Mouse (Mus musculus): ENCODE data around the gene Ube2e3. TPM values are rescaled to one million over a fixed set of nuclear protein-coding genes. Genes with fewer than 3 reads are reported as not detected.

Gene Ube2e3
- 26.2 TPM for polyA plus RNA-seq (2012; fragmentation: generic; extraction: Trizol)
- long read RNA-seq, experiment 1, transcript Ube2e3-201 (6 exons, 2,249 nt), result major isoform, 59 of 64 reads
- long read RNA-seq, experiment 1, partial matches to known transcripts, result 0 of 64 reads
- long read RNA-seq, experiment 1, other reads (novel, unspliced or antisense), result 3 of 64 reads
- long read RNA-seq, experiment 2, transcript Ube2e3-201 (6 exons, 2,249 nt), result major isoform, 88 of 91 reads
- long read RNA-seq, experiment 2, partial matches to known transcripts, result 2 of 91 reads
- long read RNA-seq, experiment 2, other reads (novel, unspliced or antisense), result 1 of 91 reads

- Histone ChIP-seq H3ac (ENCODE audit: control insufficient read depth, insufficient read length, low read depth) (peak within 1 kb of the TSS; percentile 96), H3K79me2 (ENCODE audit: control insufficient read depth, insufficient read depth) (peaks cover 36% of the 10 kb centered on the region)
Measured at GRCm38 (mm10) chr2:78867726-78868510, at the start of gene Ube2e3. Gene Ube2e3 (plus strand): TSS chr2:78868124.

GRCm38 (mm10) chr2:78829887-78830286, 38.0 kb upstream of the Ube2e3 start:
- H3K27me3 ChIP-seq (ENCODE audit: control insufficient read depth, insufficient read depth, insufficient read length), result peaks cover 3% of the 10 kb centered on the region
- H3K4me3 ChIP-seq (ENCODE audit: insufficient read depth, poor library complexity, severe bottlenecking), result no peak overlapping the region
- no peaks in the 10 kb centered on the region for H3K36me3 ChIP-seq (ENCODE audit: control insufficient read depth, insufficient read depth)
- no peaks in the 10 kb centered on the region for H3K79me3 ChIP-seq (ENCODE audit: low read depth)
- no peak overlapping the region for H3ac ChIP-seq (ENCODE audit: control insufficient read depth, insufficient read length, low read depth)
- TF ChIP-seq MYOG (IDR thresholded peaks at IDR 0.05; ENCODE audit: control insufficient read depth, extremely low read depth, insufficient read length) (no peak), CEBPB (IDR thresholded peaks at IDR 0.05; ENCODE audit: low read depth) (no peak), MAX (IDR thresholded peaks at IDR 0.05) (no peak), CTCF (IDR thresholded peaks at IDR 0.05; ENCODE audit: control insufficient read depth, insufficient read depth, insufficient read length) (no peak), USF1 (IDR thresholded peaks at IDR 0.05; ENCODE audit: low read depth) (no peak), MYOD1 (IDR thresholded peaks at IDR 0.05; ENCODE audit: control insufficient read depth, insufficient read length, low read depth) (no peak), FOSL1 (IDR thresholded peaks at IDR 0.05; ENCODE audit: insufficient read depth, low read length, poor library complexity, severe bottlenecking) (no peak)
- H3K79me2 ChIP-seq (ENCODE audit: control insufficient read depth, insufficient read depth), result no peaks in the 10 kb centered on the region

More at GRCm38 (mm10) chr2:78867726-78868510, at the start of gene Ube2e3:
- Histone ChIP-seq H3K27me3 (ENCODE audit: control insufficient read depth, insufficient read depth, insufficient read length) (no peaks in the 10 kb centered on the region), H3K36me3 (ENCODE audit: control insufficient read depth, insufficient read depth) (peaks cover 23% of the 10 kb centered on the region), H3K4me3 (ENCODE audit: insufficient read depth, poor library complexity, severe bottlenecking) (peak within 1 kb of the TSS; percentile 63), H3K79me3 (ENCODE audit: low read depth) (peaks cover 6% of the 10 kb centered on the region)
- TF ChIP-seq MYOG (IDR thresholded peaks at IDR 0.05; ENCODE audit: control insufficient read depth, extremely low read depth, insufficient read length), result no peak
- no peak for TF ChIP-seq USF1 (IDR thresholded peaks at IDR 0.05; ENCODE audit: low read depth)
- TF ChIP-seq MYOD1 (IDR thresholded peaks at IDR 0.05; ENCODE audit: control insufficient read depth, insufficient read length, low read depth), result no peak
- no peak for TF ChIP-seq MAX (IDR thresholded peaks at IDR 0.05)
- TF ChIP-seq CEBPB (IDR thresholded peaks at IDR 0.05; ENCODE audit: low read depth), result no peak
- TF ChIP-seq FOSL1 (IDR thresholded peaks at IDR 0.05; ENCODE audit: insufficient read depth, low read length, poor library complexity, severe bottlenecking), result no peak
- TF ChIP-seq CTCF (IDR thresholded peaks at IDR 0.05; ENCODE audit: control insufficient read depth, insufficient read depth, insufficient read length), result no peak

- Histone ChIP-seq H3K4me3 (ENCODE audit: insufficient read depth, poor library complexity, severe bottlenecking) (no peak overlapping the region), H3K79me3 (ENCODE audit: low read depth) (no peaks in the 10 kb centered on the region), H3K27me3 (ENCODE audit: control insufficient read depth, insufficient read depth, insufficient read length) (no peaks in the 10 kb centered on the region), H3K79me2 (ENCODE audit: control insufficient read depth, insufficient read depth) (no peaks in the 10 kb centered on the region), H3ac (ENCODE audit: control insufficient read depth, insufficient read length, low read depth) (no peak overlapping the region), H3K36me3 (ENCODE audit: control insufficient read depth, insufficient read depth) (no peaks in the 10 kb centered on the region)
- TF ChIP-seq MAX (IDR thresholded peaks at IDR 0.05), result no peak
- no peak for TF ChIP-seq MYOD1 (IDR thresholded peaks at IDR 0.05; ENCODE audit: control insufficient read depth, insufficient read length, low read depth)
- no peak for TF ChIP-seq CTCF (IDR thresholded peaks at IDR 0.05; ENCODE audit: control insufficient read depth, insufficient read depth, insufficient read length)
- no peak for TF ChIP-seq CEBPB (IDR thresholded peaks at IDR 0.05; ENCODE audit: low read depth)
- no peak for TF ChIP-seq USF1 (IDR thresholded peaks at IDR 0.05; ENCODE audit: low read depth)
- TF ChIP-seq FOSL1 (IDR thresholded peaks at IDR 0.05; ENCODE audit: insufficient read depth, low read length, poor library complexity, severe bottlenecking), result no peak
- no peak for TF ChIP-seq MYOG (IDR thresholded peaks at IDR 0.05; ENCODE audit: control insufficient read depth, extremely low read depth, insufficient read length)
Measured at GRCm38 (mm10) chr2:78841494-78842224, 26.3 kb upstream of the Ube2e3 start.

GRCm38 (mm10) chr2:78844365-78844764, 23.6 kb upstream of the Ube2e3 start:
- Histone ChIP-seq H3ac (ENCODE audit: control insufficient read depth, insufficient read length, low read depth) (no peak overlapping the region), H3K4me3 (ENCODE audit: insufficient read depth, poor library complexity, severe bottlenecking) (no peak overlapping the region), H3K27me3 (ENCODE audit: control insufficient read depth, insufficient read depth, insufficient read length) (no peaks in the 10 kb centered on the region), H3K36me3 (ENCODE audit: control insufficient read depth, insufficient read depth) (no peaks in the 10 kb centered on the region), H3K79me3 (ENCODE audit: low read depth) (no peaks in the 10 kb centered on the region), H3K79me2 (ENCODE audit: control insufficient read depth, insufficient read depth) (no peaks in the 10 kb centered on the region)
- TF ChIP-seq MAX (IDR thresholded peaks at IDR 0.05) (no peak), CEBPB (IDR thresholded peaks at IDR 0.05; ENCODE audit: low read depth) (no peak), FOSL1 (IDR thresholded peaks at IDR 0.05; ENCODE audit: insufficient read depth, low read length, poor library complexity, severe bottlenecking) (no peak), CTCF (IDR thresholded peaks at IDR 0.05; ENCODE audit: control insufficient read depth, insufficient read depth, insufficient read length) (no peak), MYOD1 (IDR thresholded peaks at IDR 0.05; ENCODE audit: control insufficient read depth, insufficient read length, low read depth) (no peak), USF1 (IDR thresholded peaks at IDR 0.05; ENCODE audit: low read depth) (no peak), MYOG (IDR thresholded peaks at IDR 0.05; ENCODE audit: control insufficient read depth, extremely low read depth, insufficient read length) (no peak)

- Histone ChIP-seq H3K4me3 (ENCODE audit: insufficient read depth, poor library complexity, severe bottlenecking) (no peak overlapping the region), H3K79me3 (ENCODE audit: low read depth) (no peaks in the 10 kb centered on the region), H3K27me3 (ENCODE audit: control insufficient read depth, insufficient read depth, insufficient read length) (no peaks in the 10 kb centered on the region), H3ac (ENCODE audit: control insufficient read depth, insufficient read length, low read depth) (no peak overlapping the region), H3K79me2 (ENCODE audit: control insufficient read depth, insufficient read depth) (no peaks in the 10 kb centered on the region), H3K36me3 (ENCODE audit: control insufficient read depth, insufficient read depth) (no peaks in the 10 kb centered on the region)
- TF ChIP-seq MYOD1 (IDR thresholded peaks at IDR 0.05; ENCODE audit: control insufficient read depth, insufficient read length, low read depth), result no peak
- no peak for TF ChIP-seq CTCF (IDR thresholded peaks at IDR 0.05; ENCODE audit: control insufficient read depth, insufficient read depth, insufficient read length)
- no peak for TF ChIP-seq MYOG (IDR thresholded peaks at IDR 0.05; ENCODE audit: control insufficient read depth, extremely low read depth, insufficient read length)
- TF ChIP-seq USF1 (IDR thresholded peaks at IDR 0.05; ENCODE audit: low read depth), result no peak
- no peak for TF ChIP-seq FOSL1 (IDR thresholded peaks at IDR 0.05; ENCODE audit: insufficient read depth, low read length, poor library complexity, severe bottlenecking)
- no peak for TF ChIP-seq MAX (IDR thresholded peaks at IDR 0.05)
- no peak for TF ChIP-seq CEBPB (IDR thresholded peaks at IDR 0.05; ENCODE audit: low read depth)
Measured at GRCm38 (mm10) chr2:78845274-78845673, 22.6 kb upstream of the Ube2e3 start.
